Mouse (Mus musculus): ENCODE measurements around the gene Nt5c2. TPM values are rescaled to one million over a fixed set of nuclear protein-coding genes. Genes with fewer than 3 reads are reported as not detected.

Gene Nt5c2
- polyA plus RNA-seq, 1 experiment: 50.5 TPM

GRCm38 (mm10) chr19:46836085-46836484 lies 178.9 kb downstream of the Nt5c2 start:
- no peak overlapping the region for H3K27ac ChIP-seq (ENCODE audit: insufficient read depth, low read length)
- no peak for TF ChIP-seq CTCF (IDR thresholded peaks at IDR 0.05; ENCODE audit: borderline replicate concordance, insufficient read depth, low read length)
- TF ChIP-seq POLR2A (IDR thresholded peaks at IDR 0.05; ENCODE audit: low read depth, low read length): no peak
- no peaks in the 10 kb centered on the region for H3K4me1 ChIP-seq (ENCODE audit: control insufficient read depth, insufficient read depth, low read length)
- H3K4me3 ChIP-seq (ENCODE audit: insufficient read depth, low read length): no peak overlapping the region

GRCm38 (mm10) chr19:46835339-46835738 lies 179.6 kb downstream of the Nt5c2 start:
- H3K4me1 ChIP-seq (ENCODE audit: control insufficient read depth, insufficient read depth, low read length): no peaks in the 10 kb centered on the region
- no peak for TF ChIP-seq POLR2A (IDR thresholded peaks at IDR 0.05; ENCODE audit: low read depth, low read length)
- TF ChIP-seq CTCF (IDR thresholded peaks at IDR 0.05; ENCODE audit: borderline replicate concordance, insufficient read depth, low read length): no peak

GRCm38 (mm10) chr19:46834301-46834700 lies 180.7 kb downstream of the Nt5c2 start:
- H3K4me3 ChIP-seq (ENCODE audit: insufficient read depth, low read length): no peak overlapping the region
- H3K4me1 ChIP-seq (ENCODE audit: control insufficient read depth, insufficient read depth, low read length): no peaks in the 10 kb centered on the region
- TF ChIP-seq CTCF (IDR thresholded peaks at IDR 0.05; ENCODE audit: borderline replicate concordance, insufficient read depth, low read length): no peak
- no peak for TF ChIP-seq POLR2A (IDR thresholded peaks at IDR 0.05; ENCODE audit: low read depth, low read length)
- H3K27ac ChIP-seq (ENCODE audit: insufficient read depth, low read length): no peak overlapping the region

More at GRCm38 (mm10) chr19:46835339-46835738, 179.6 kb downstream of the Nt5c2 start:
- no peak overlapping the region for H3K27ac ChIP-seq (ENCODE audit: insufficient read depth, low read length)
- H3K4me3 ChIP-seq (ENCODE audit: insufficient read depth, low read length): no peak overlapping the region

Other genes starting within 250 kb of the Nt5c2 start
- gene Ina, start 455 bp downstream of the Nt5c2 start, polyA plus RNA-seq (2011; ENCODE audit: insufficient read length, low read depth, missing spikeins): not detected in 2 replicates
- 13.3 and 18.4 TPM in 2 replicates for gene Pcgf6, start 35.8 kb upstream of the Nt5c2 start, polyA plus RNA-seq (2011; ENCODE audit: insufficient read length, low read depth, missing spikeins)
- gene Taf5, start 52.6 kb upstream of the Nt5c2 start, polyA plus RNA-seq (2011; ENCODE audit: insufficient read length, low read depth, missing spikeins): 3.9 and 5.9 TPM in 2 replicates
- gene Usmg5, start 75.5 kb upstream of the Nt5c2 start, polyA plus RNA-seq (2011; ENCODE audit: insufficient read length, low read depth, missing spikeins): 712 and 728 TPM in 2 replicates
- 22.2 and 22.6 TPM in 2 replicates for gene Pdcd11, start 75.6 kb upstream of the Nt5c2 start, polyA plus RNA-seq (2011; ENCODE audit: insufficient read length, low read depth, missing spikeins)
- gene Calhm2, start 123.1 kb upstream of the Nt5c2 start, polyA plus RNA-seq (2011; ENCODE audit: insufficient read length, low read depth, missing spikeins): 13.7 and 15.2 TPM in 2 replicates
- not detected in 2 replicates for gene Calhm1, start 129.1 kb upstream of the Nt5c2 start, polyA plus RNA-seq (2011; ENCODE audit: insufficient read length, low read depth, missing spikeins)
- not detected in 2 replicates for gene Calhm3, start 142.6 kb upstream of the Nt5c2 start, polyA plus RNA-seq (2011; ENCODE audit: insufficient read length, low read depth, missing spikeins)
- 2.6 and 3.5 TPM in 2 replicates for gene Neurl1a, start 163.7 kb upstream of the Nt5c2 start, polyA plus RNA-seq (2011; ENCODE audit: insufficient read length, low read depth, missing spikeins)